Mouse (Mus musculus): Measurements from ENCODE around the gene Eda. TPM values are rescaled to one million over a fixed set of nuclear protein-coding genes. Genes with fewer than 3 reads are reported as not detected.
"Not testable (repeated sequence)": the region's sequence is repeated elsewhere in the genome, so short reads cannot be mapped to it uniquely, and the experiment has no call there.

Eda gene
- polyA plus RNA-seq, 1 experiment from 2014 or later, result 1.9 TPM

DNA sequence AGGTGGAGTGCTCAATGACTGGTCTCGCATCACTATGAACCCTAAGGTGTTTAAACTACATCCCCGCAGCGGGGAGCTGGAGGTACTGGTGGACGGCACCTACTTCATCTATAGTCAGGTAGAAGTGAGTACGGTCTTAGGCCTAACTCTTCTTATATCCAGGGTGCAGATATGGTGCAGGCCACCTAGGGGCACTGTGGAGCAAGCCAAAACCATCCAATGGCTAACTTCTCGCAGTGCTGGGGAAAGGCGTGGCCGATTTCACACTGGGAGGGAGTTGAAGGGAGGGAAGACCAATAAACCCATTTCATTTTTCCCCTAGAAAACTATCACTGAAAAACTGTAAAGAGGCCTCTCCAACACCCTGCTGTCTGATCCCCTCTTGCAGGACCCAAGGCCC lies 419.6 kb downstream of the Eda start:
- ATAC-seq (ENCODE audit: low FRiP score, low TSS enrichment), result no peak
- no peak overlapping the region for H3K4me3 ChIP-seq (ENCODE audit: low read length)
- H3K36me3 ChIP-seq (ENCODE audit: insufficient read depth, low read length), result no peaks in the 10 kb centered on the region
- peaks cover 15% of the 10 kb centered on the region for H3K27me3 ChIP-seq (ENCODE audit: insufficient read depth, low read length)
- H3K4me2 ChIP-seq (replicated peaks; ENCODE audit: low read depth, low read length), result no peak overlapping the region
- H3K27ac ChIP-seq (ENCODE audit: low read length), result no peak overlapping the region
- H3K4me1 ChIP-seq (ENCODE audit: insufficient read depth, low read length), result no peaks in the 10 kb centered on the region
- 83% methylated on average over 8 of the region's 8 CpGs for WGBS
- H3K9ac ChIP-seq (replicated peaks; ENCODE audit: low read length), result no peak overlapping the region
- H3K9me3 ChIP-seq (ENCODE audit: low read length), result no peaks in the 10 kb centered on the region

DNA sequence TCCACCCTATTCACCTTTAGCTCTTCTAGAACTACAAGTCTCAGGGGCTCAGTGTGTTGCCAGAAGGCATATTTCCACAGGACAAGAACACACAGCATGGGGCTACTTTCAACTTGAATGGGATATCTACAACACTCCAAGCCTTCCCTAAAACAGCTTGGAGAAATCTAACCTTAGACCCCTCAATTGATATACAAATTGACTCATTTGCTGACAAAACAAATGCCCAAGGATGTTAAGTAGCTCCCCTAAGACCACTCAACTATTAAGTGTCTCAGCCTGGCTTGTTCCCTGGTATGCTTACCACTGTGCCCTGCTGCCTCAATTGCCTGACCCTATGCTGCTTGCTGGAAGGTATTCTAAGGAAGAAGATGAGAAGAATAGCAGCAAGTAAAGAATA lies 425.5 kb downstream of the Eda start:
- H3K27ac ChIP-seq (ENCODE audit: low read length), result no peak overlapping the region
- H3K4me2 ChIP-seq (replicated peaks; ENCODE audit: low read depth, low read length), result no peak overlapping the region
- no peak overlapping the region for H3K9ac ChIP-seq (replicated peaks; ENCODE audit: low read length)
- H3K4me3 ChIP-seq (ENCODE audit: low read length), result no peak overlapping the region
- no peaks in the 10 kb centered on the region for H3K9me3 ChIP-seq (ENCODE audit: low read length)
- no peaks in the 10 kb centered on the region for H3K4me1 ChIP-seq (ENCODE audit: insufficient read depth, low read length)
- no peaks in the 10 kb centered on the region for H3K36me3 ChIP-seq (ENCODE audit: insufficient read depth, low read length)
- H3K27me3 ChIP-seq (ENCODE audit: insufficient read depth, low read length), result peaks cover 15% of the 10 kb centered on the region; the same call in 1 of the 2 replicates
- ATAC-seq (ENCODE audit: low FRiP score, low TSS enrichment), result no peak

- Histone ChIP-seq H3K4me2 (replicated peaks; ENCODE audit: low read depth, low read length) (no peak overlapping the region), H3K27me3 (ENCODE audit: insufficient read depth, low read length) (peaks cover 15% of the 10 kb centered on the region; the same call in 1 of the 2 replicates), H3K4me3 (ENCODE audit: low read length) (no peak overlapping the region), H3K9ac (replicated peaks; ENCODE audit: low read length) (no peak overlapping the region), H3K27ac (ENCODE audit: low read length) (no peak overlapping the region), H3K4me1 (ENCODE audit: insufficient read depth, low read length) (no peaks in the 10 kb centered on the region), H3K36me3 (ENCODE audit: insufficient read depth, low read length) (no peaks in the 10 kb centered on the region), H3K9me3 (ENCODE audit: low read length) (no peaks in the 10 kb centered on the region)
- ATAC-seq (ENCODE audit: low FRiP score, low TSS enrichment), result no peak
- 79% methylated on average over 5 of the region's 5 CpGs for WGBS
Observed at GRCm38 (mm10) chrX:100401657-100402056, 426.3 kb downstream of the Eda start.

- peaks cover 2% of the 10 kb centered on the region; the same call in 1 of the 2 replicates for H3K27me3 ChIP-seq (ENCODE audit: insufficient read depth, low read length)
- no peaks in the 10 kb centered on the region for H3K9me3 ChIP-seq (ENCODE audit: low read length)
- H3K27ac ChIP-seq (ENCODE audit: low read length), result no peak overlapping the region
- H3K36me3 ChIP-seq (ENCODE audit: insufficient read depth, low read length), result no peaks in the 10 kb centered on the region
- H3K4me3 ChIP-seq (ENCODE audit: low read length), result no peak overlapping the region
- H3K9ac ChIP-seq (replicated peaks; ENCODE audit: low read length), result no peak overlapping the region
- ATAC-seq (ENCODE audit: low FRiP score, low TSS enrichment), result no peak
- H3K4me2 ChIP-seq (replicated peaks; ENCODE audit: low read depth, low read length), result no peak overlapping the region
- 63% methylated on average over 1 of the region's 1 CpGs for WGBS
- H3K4me1 ChIP-seq (ENCODE audit: insufficient read depth, low read length), result no peaks in the 10 kb centered on the region
Observed at GRCm38 (mm10) chrX:100409245-100409644, 433.8 kb downstream of the Eda start.

DNA sequence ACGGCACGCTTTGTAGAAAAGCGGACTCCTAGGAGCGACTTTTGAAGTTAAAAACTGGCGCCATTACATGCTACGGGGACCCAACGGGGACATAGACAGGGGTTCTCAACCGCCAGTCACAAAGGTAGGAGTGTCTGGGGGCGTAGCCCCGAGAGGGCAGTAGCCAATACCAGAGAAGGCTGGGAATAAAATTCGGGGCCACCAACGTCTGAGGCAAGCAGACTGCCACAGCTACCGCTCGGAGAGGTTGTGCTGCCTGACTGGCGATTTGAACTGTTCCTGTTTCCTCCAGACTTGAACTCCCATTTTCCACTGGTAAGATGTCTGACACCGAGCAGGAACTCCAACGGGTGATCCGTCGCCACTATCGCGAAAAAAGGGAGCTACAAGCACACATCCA lies 453.3 kb downstream of the Eda start, which contains the start of gene Otud6a:
Otud6a (plus strand) TSS at position 321 of the 400 bp plus-strand sequence.
- no peak within 1 kb of the TSS for H3K4me2 ChIP-seq (replicated peaks; ENCODE audit: low read depth, low read length)
- peaks cover 7% of the 10 kb centered on the region; the same call in 1 of the 2 replicates for H3K27me3 ChIP-seq (ENCODE audit: insufficient read depth, low read length)
- no peak within 1 kb of the TSS for H3K9ac ChIP-seq (replicated peaks; ENCODE audit: low read length)
- peaks cover 6% of the 10 kb centered on the region; the same call in 1 of the 2 replicates for H3K9me3 ChIP-seq (ENCODE audit: low read length)
- no peaks in the 10 kb centered on the region for H3K36me3 ChIP-seq (ENCODE audit: insufficient read depth, low read length)
- no peaks in the 10 kb centered on the region for H3K4me1 ChIP-seq (ENCODE audit: insufficient read depth, low read length)
- no peak within 1 kb of the TSS for H3K4me3 ChIP-seq (ENCODE audit: low read length)
- WGBS, result 89% methylated on average over 21 of the region's 21 CpGs
- H3K27ac ChIP-seq (ENCODE audit: low read length), result no peak within 1 kb of the TSS
- ATAC-seq (ENCODE audit: low FRiP score, low TSS enrichment), result no peak

GRCm38 (mm10) chrX:100432311-100432710 lies 456.9 kb downstream of the Eda start:
- WGBS, result 47% methylated on average over 3 of the region's 3 CpGs
- Histone ChIP-seq H3K9ac (replicated peaks; ENCODE audit: low read length) (no peak overlapping the region), H3K4me1 (ENCODE audit: insufficient read depth, low read length) (no peaks in the 10 kb centered on the region), H3K4me2 (replicated peaks; ENCODE audit: low read depth, low read length) (no peak overlapping the region), H3K4me3 (ENCODE audit: low read length) (no peak overlapping the region), H3K27me3 (ENCODE audit: insufficient read depth, low read length) (peaks cover 10% of the 10 kb centered on the region; the same call in 1 of the 2 replicates), H3K9me3 (ENCODE audit: low read length) (peaks cover 6% of the 10 kb centered on the region; the same call in 1 of the 2 replicates), H3K27ac (ENCODE audit: low read length) (no peak overlapping the region), H3K36me3 (ENCODE audit: insufficient read depth, low read length) (no peaks in the 10 kb centered on the region)
- no peak for ATAC-seq (ENCODE audit: low FRiP score, low TSS enrichment)

DNA sequence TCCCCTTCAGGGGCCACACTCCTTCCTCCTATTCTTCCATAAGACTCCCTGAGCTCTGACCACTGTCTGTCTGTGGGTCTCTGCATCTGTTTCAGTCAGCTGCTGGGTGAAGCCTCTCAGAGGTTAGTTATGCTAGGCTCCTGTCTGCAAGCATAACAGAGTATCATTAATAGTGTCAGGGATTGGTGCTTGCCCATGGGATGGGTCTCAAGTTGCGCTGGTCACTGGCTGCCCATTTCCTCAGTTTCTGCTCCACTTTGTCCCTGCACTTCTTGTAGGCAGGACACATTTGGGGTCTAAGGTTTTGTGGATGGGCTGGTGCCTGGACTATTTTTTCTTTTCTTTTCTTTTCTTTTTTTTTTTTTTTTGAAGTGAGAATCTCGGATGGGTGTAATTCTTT lies 467.2 kb downstream of the Eda start, which contains the start of gene Awat2:
Awat2 (minus strand) TSS at position 101 of the 400 bp plus-strand sequence.
- not testable (repeated sequence) for ATAC-seq (ENCODE audit: low FRiP score, low TSS enrichment); H3K4me1 ChIP-seq (ENCODE audit: insufficient read depth, low read length); H3K4me3 ChIP-seq (ENCODE audit: low read length); H3K27me3 ChIP-seq (ENCODE audit: insufficient read depth, low read length); H3K27ac ChIP-seq (ENCODE audit: low read length); H3K9ac ChIP-seq (replicated peaks; ENCODE audit: low read length); H3K36me3 ChIP-seq (ENCODE audit: insufficient read depth, low read length); H3K4me2 ChIP-seq (replicated peaks; ENCODE audit: low read depth, low read length); H3K9me3 ChIP-seq (ENCODE audit: low read length)
- WGBS, result 86% methylated on average over 2 of the region's 2 CpGs

DNA sequence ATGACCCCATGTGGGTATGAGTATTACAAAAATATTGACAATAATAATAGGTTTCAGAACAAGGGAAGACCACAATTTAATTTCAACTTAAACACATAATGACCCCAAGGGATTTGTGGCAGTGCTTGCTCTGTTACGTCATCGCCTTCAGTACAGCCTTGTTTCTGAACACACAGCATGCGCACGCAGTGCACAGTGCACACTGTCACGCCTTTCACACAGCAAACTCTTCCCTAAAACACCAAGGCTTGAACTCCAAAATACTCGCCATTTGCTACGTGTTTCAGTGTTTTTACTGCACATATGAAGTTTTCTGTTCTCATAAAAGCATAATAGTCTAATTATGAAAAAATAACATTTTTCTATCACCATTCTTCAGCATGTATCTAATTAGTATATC lies 468.1 kb downstream of the Eda start:
- Histone ChIP-seq H3K27me3 (ENCODE audit: insufficient read depth, low read length) (no peaks in the 10 kb centered on the region; the same call in 1 of the 2 replicates), H3K9ac (replicated peaks; ENCODE audit: low read length) (no peak overlapping the region), H3K27ac (ENCODE audit: low read length) (no peak overlapping the region), H3K4me3 (ENCODE audit: low read length) (no peak overlapping the region), H3K36me3 (ENCODE audit: insufficient read depth, low read length) (no peaks in the 10 kb centered on the region), H3K4me1 (ENCODE audit: insufficient read depth, low read length) (no peaks in the 10 kb centered on the region), H3K9me3 (ENCODE audit: low read length) (no peaks in the 10 kb centered on the region), H3K4me2 (replicated peaks; ENCODE audit: low read depth, low read length) (no peak overlapping the region)
- WGBS, result 87% methylated on average over 7 of the region's 7 CpGs
- no peak for ATAC-seq (ENCODE audit: low FRiP score, low TSS enrichment)

MicroRNAs encoded within 50 kb of the gene (microRNA counts, 519-probe panel; counts per million panel counts)
- 2,795 counts per million, percentile 67 among the panel's probes with 10 or more counts for microRNA mmu-miR-676

Small RNA genes within 50 kb of the gene (microRNA-seq; reads per million reads assigned to microRNA genes)
- 465 reads per million, percentile 74 among the genes with 10 or more reads in this experiment for gene Mir676

Other genes starting within 250 kb of the Eda start
- not detected in 2 replicates for gene Tmem28, start 154.6 kb upstream of the Eda start, polyA plus RNA-seq (2015; fragmentation: Nextera tagmentation; extraction: Ambion mirVana)